Mouse (Mus musculus): ENCODE measurements at regions not wholly inside any gene's neighbourhood (a gene's known extent, or its start where the extent isn't known, plus 50 kb on each side); places are given as distances from the start of the nearest gene placed in this dataset.

DNA sequence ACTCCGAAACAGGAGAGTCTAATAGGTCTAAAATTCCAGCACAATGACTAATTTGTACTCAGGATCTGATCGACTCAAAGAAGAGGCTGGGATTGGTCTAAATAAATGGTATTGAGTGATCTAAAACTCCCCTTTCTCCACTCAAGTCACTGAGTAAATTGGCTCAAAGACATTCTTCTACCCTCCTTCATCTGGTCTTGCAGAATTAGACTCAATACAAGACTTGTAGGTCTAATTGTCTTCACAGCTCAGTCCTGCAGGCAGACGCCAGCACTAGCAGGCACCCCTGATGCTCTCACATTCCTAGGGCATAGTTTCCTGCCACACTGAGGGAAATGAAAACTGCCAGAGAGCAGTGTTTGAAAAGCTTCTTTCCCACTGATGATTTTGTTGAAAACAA, 382.9 kb upstream of the Impg1 start:
- no peak for TF ChIP-seq CEBPB (IDR thresholded peaks at IDR 0.05; ENCODE audit: insufficient read depth, poor library complexity, severe bottlenecking)
- no peak for TF ChIP-seq MAX (IDR thresholded peaks at IDR 0.05; ENCODE audit: low read depth)
- no peak for TF ChIP-seq POLR2A (IDR thresholded peaks at IDR 0.05; ENCODE audit: insufficient read length, low read depth)
- no peak for TF ChIP-seq E2F4 (IDR thresholded peaks at IDR 0.05; ENCODE audit: insufficient read depth)
- TF ChIP-seq POLR2AphosphoS2 (IDR thresholded peaks at IDR 0.05; ENCODE audit: insufficient read length, low read depth): no peak
- no peak for TF ChIP-seq TCF3 (IDR thresholded peaks at IDR 0.05; ENCODE audit: insufficient read length, low read depth)
- TF ChIP-seq MYOD1 (IDR thresholded peaks at IDR 0.05; ENCODE audit: control insufficient read depth in 1 of 3, insufficient read length in 2 of 3, low read depth in 2 of 3): no peak
- no peak for TF ChIP-seq MYOG (IDR thresholded peaks at IDR 0.05; ENCODE audit: control insufficient read depth in 1 of 3, insufficient read depth in 1 of 3, insufficient read length in 2 of 3, low read depth in 2 of 3)
- TF ChIP-seq USF1 (IDR thresholded peaks at IDR 0.05; ENCODE audit: low read depth): no peak
- TF ChIP-seq SRF (IDR thresholded peaks at IDR 0.05; ENCODE audit: control insufficient read depth, insufficient read length, low read depth): no peak
